Mouse (Mus musculus): ENCODE results near the gene Efcab6. TPM values are rescaled to one million over a fixed set of nuclear protein-coding genes. Genes with fewer than 3 reads are reported as not detected.

The Efcab6 gene
- polyA plus RNA-seq, 1 experiment from 2014 or later, result not detected

DNA sequence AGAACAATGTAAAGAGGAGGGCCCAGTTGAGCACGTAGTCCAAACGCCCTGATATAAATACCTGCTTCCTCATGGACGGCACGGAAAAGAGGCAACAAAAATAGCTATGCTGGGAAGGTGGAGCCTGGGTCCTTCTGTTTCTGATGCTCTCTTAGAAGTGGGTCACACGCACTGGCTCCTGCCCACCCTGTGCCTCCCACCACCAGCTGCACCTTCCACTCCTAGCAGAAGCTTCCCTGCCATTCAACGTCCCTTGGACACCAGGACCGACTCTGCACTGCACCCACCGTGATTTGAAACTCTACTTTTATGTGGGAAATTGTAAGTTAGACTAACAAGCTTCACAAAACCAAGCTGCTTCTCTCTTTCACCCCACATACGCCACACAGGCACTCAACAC is 12.8 kb downstream of the Efcab6 start:
- no peak overlapping the region for H3K27ac ChIP-seq (ENCODE audit: low read depth, low read length)
- no peaks in the 10 kb centered on the region for H3K4me1 ChIP-seq (replicated peaks; ENCODE audit: control insufficient read depth, insufficient read depth, low read length)
- no peaks in the 10 kb centered on the region for H3K36me3 ChIP-seq (ENCODE audit: control insufficient read depth, insufficient read depth, low read length)
- no peak overlapping the region for H3K4me2 ChIP-seq
- H3K27me3 ChIP-seq (replicated peaks; ENCODE audit: control insufficient read depth, insufficient read depth, low read length), result no peaks in the 10 kb centered on the region
- no peak for DNase-seq (ENCODE audit: low spot score)
- no peak for ATAC-seq (replicated peaks; ENCODE audit: low FRiP score)
- no peak overlapping the region for H3K4me3 ChIP-seq (ENCODE audit: low read depth, low read length)
- no peak overlapping the region for H3K9ac ChIP-seq (ENCODE audit: low read depth, low read length)
- WGBS, result 77% methylated on average over 9 of the region's 9 CpGs
- no peaks in the 10 kb centered on the region for H3K9me3 ChIP-seq (ENCODE audit: control insufficient read depth, low read length)

DNA sequence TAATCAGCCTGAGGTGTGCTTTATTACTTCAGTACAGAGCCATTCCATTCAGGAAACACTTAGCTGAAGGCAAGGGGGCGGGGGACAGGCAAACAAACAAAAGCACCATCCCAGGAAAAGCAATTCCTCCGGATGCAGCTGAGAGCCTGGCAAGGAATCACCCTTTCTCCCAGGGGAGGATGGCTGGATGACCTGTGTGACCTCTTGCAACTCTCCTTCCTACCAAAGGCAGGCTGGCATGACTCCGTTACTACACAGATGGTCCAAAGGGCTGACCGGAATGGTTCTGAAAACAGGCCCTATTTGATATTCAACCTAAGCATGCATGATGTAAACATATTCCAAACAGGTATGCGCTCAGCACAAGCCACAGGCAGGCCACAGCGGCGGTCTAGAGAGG is 15.6 kb downstream of the Efcab6 start:
- H3K4me2 ChIP-seq, result no peak overlapping the region
- no peak overlapping the region for H3K4me3 ChIP-seq (ENCODE audit: low read depth, low read length)
- no peaks in the 10 kb centered on the region for H3K4me1 ChIP-seq (replicated peaks; ENCODE audit: control insufficient read depth, insufficient read depth, low read length)
- ATAC-seq (replicated peaks; ENCODE audit: low FRiP score), result no peak
- 71% methylated on average over 7 of the region's 7 CpGs for WGBS
- H3K9me3 ChIP-seq (ENCODE audit: control insufficient read depth, low read length), result no peaks in the 10 kb centered on the region
- H3K27me3 ChIP-seq (replicated peaks; ENCODE audit: control insufficient read depth, insufficient read depth, low read length), result no peaks in the 10 kb centered on the region
- no peak overlapping the region for H3K9ac ChIP-seq (ENCODE audit: low read depth, low read length)
- DNase-seq (ENCODE audit: low spot score), result no peak
- H3K36me3 ChIP-seq (ENCODE audit: control insufficient read depth, insufficient read depth, low read length), result no peaks in the 10 kb centered on the region
- no peak overlapping the region for H3K27ac ChIP-seq (ENCODE audit: low read depth, low read length)

- Histone ChIP-seq H3K9ac (ENCODE audit: low read depth, low read length) (no peak overlapping the region), H3K9me3 (ENCODE audit: control insufficient read depth, low read length) (no peaks in the 10 kb centered on the region), H3K27ac (ENCODE audit: low read depth, low read length) (no peak overlapping the region), H3K4me1 (replicated peaks; ENCODE audit: control insufficient read depth, insufficient read depth, low read length) (no peaks in the 10 kb centered on the region), H3K4me2 (no peak overlapping the region), H3K27me3 (replicated peaks; ENCODE audit: control insufficient read depth, insufficient read depth, low read length) (no peaks in the 10 kb centered on the region), H3K4me3 (ENCODE audit: low read depth, low read length) (no peak overlapping the region), H3K36me3 (ENCODE audit: control insufficient read depth, insufficient read depth, low read length) (no peaks in the 10 kb centered on the region)
- WGBS, result 80% methylated on average over 6 of the region's 6 CpGs
- DNase-seq (ENCODE audit: low spot score), result no peak
- ATAC-seq (replicated peaks; ENCODE audit: low FRiP score), result no peak
Observed at GRCm38 (mm10) chr15:84045562-84045961, 19.6 kb downstream of the Efcab6 start.

GRCm38 (mm10) chr15:84037067-84037466 is 28.1 kb downstream of the Efcab6 start:
- no peak for DNase-seq (ENCODE audit: low spot score)
- 89% methylated on average over 5 of the region's 5 CpGs for WGBS
- Histone ChIP-seq H3K4me2 (no peak overlapping the region), H3K9me3 (ENCODE audit: control insufficient read depth, low read length) (no peaks in the 10 kb centered on the region), H3K36me3 (ENCODE audit: control insufficient read depth, insufficient read depth, low read length) (no peaks in the 10 kb centered on the region), H3K27me3 (replicated peaks; ENCODE audit: control insufficient read depth, insufficient read depth, low read length) (no peaks in the 10 kb centered on the region), H3K4me1 (replicated peaks; ENCODE audit: control insufficient read depth, insufficient read depth, low read length) (no peaks in the 10 kb centered on the region), H3K27ac (ENCODE audit: low read depth, low read length) (no peak overlapping the region), H3K9ac (ENCODE audit: low read depth, low read length) (no peak overlapping the region), H3K4me3 (ENCODE audit: low read depth, low read length) (no peak overlapping the region)
- ATAC-seq (replicated peaks; ENCODE audit: low FRiP score), result no peak

DNA sequence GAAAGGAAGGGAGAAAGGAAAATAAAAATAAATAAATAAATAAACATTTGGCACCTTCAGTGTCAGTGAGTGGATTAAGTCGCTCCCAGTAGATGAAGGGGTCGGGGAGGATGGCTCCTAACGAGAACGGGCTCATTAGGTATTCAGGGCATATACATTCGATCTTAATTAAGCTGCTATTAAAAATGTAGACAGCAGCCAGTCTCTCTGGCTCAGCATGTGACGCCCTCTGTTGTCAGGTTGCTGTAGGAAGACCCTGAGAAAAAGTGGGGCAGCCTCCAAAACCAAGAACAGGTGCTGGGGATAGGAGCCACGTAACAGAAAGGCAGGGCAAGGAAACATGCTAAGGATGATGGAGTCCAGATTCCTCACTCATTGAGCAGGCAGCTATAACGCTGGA is 39.5 kb downstream of the Efcab6 start:
- Histone ChIP-seq H3K27ac (ENCODE audit: low read depth, low read length) (no peak overlapping the region), H3K27me3 (replicated peaks; ENCODE audit: control insufficient read depth, insufficient read depth, low read length) (no peaks in the 10 kb centered on the region), H3K36me3 (ENCODE audit: control insufficient read depth, insufficient read depth, low read length) (no peaks in the 10 kb centered on the region), H3K9me3 (ENCODE audit: control insufficient read depth, low read length) (no peaks in the 10 kb centered on the region), H3K4me3 (ENCODE audit: low read depth, low read length) (no peak overlapping the region), H3K4me2 (no peak overlapping the region), H3K4me1 (replicated peaks; ENCODE audit: control insufficient read depth, insufficient read depth, low read length) (no peaks in the 10 kb centered on the region), H3K9ac (ENCODE audit: low read depth, low read length) (no peak overlapping the region)
- WGBS, result 70% methylated on average over 8 of the region's 8 CpGs
- ATAC-seq (replicated peaks; ENCODE audit: low FRiP score) (no peak), DNase-seq (ENCODE audit: low spot score) (no peak)

- H3K4me3 ChIP-seq (ENCODE audit: low read depth, low read length), result no peak overlapping the region
- WGBS, result 73% methylated on average over 6 of the region's 6 CpGs
- no peak for ATAC-seq (replicated peaks; ENCODE audit: low FRiP score)
Observed at GRCm38 (mm10) chr15:84024851-84025250, 40.3 kb downstream of the Efcab6 start.

GRCm38 (mm10) chr15:84009366-84010083 is 55.7 kb downstream of the Efcab6 start:
- DNase-seq (ENCODE audit: low spot score) (no peak), ATAC-seq (replicated peaks; ENCODE audit: low FRiP score) (no peak)
- Histone ChIP-seq H3K27me3 (replicated peaks; ENCODE audit: control insufficient read depth, insufficient read depth, low read length) (no peaks in the 10 kb centered on the region), H3K27ac (ENCODE audit: low read depth, low read length) (no peak overlapping the region), H3K9ac (ENCODE audit: low read depth, low read length) (no peak overlapping the region), H3K9me3 (ENCODE audit: control insufficient read depth, low read length) (no peaks in the 10 kb centered on the region), H3K4me2 (no peak overlapping the region), H3K4me1 (replicated peaks; ENCODE audit: control insufficient read depth, insufficient read depth, low read length) (no peaks in the 10 kb centered on the region), H3K36me3 (ENCODE audit: control insufficient read depth, insufficient read depth, low read length) (no peaks in the 10 kb centered on the region), H3K4me3 (ENCODE audit: low read depth, low read length) (no peak overlapping the region)
- 53% methylated on average over 17 of the region's 17 CpGs for WGBS

More at GRCm38 (mm10) chr15:84024851-84025250, 40.3 kb downstream of the Efcab6 start:
- Histone ChIP-seq H3K27me3 (replicated peaks; ENCODE audit: control insufficient read depth, insufficient read depth, low read length) (no peaks in the 10 kb centered on the region), H3K9me3 (ENCODE audit: control insufficient read depth, low read length) (no peaks in the 10 kb centered on the region), H3K36me3 (ENCODE audit: control insufficient read depth, insufficient read depth, low read length) (no peaks in the 10 kb centered on the region), H3K4me2 (no peak overlapping the region), H3K4me1 (replicated peaks; ENCODE audit: control insufficient read depth, insufficient read depth, low read length) (no peaks in the 10 kb centered on the region), H3K27ac (ENCODE audit: low read depth, low read length) (no peak overlapping the region), H3K9ac (ENCODE audit: low read depth, low read length) (no peak overlapping the region)
- no peak for DNase-seq (ENCODE audit: low spot score)

DNA sequence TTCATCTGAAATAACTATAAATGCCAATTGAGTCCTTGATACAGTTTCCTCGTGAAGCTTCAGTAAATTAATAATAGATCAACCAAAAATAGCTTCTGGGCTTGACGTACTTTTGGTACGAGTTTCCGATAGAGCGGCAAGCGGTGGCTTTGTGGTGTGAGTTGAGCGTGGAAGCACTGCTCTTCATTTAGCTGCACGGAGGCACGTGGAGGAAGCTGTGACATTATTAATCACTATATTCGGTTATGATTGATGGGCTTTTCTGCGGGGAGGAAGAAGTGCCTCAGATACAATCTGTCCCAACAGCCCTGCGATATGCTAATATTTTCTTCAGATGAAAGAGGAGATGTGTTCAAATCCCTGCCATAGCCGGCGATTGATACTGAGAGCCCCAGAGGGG is 60.9 kb downstream of the Efcab6 start:
- Histone ChIP-seq H3K9ac (ENCODE audit: low read depth, low read length) (no peak overlapping the region), H3K9me3 (ENCODE audit: control insufficient read depth, low read length) (no peaks in the 10 kb centered on the region), H3K27me3 (replicated peaks; ENCODE audit: control insufficient read depth, insufficient read depth, low read length) (no peaks in the 10 kb centered on the region), H3K4me3 (ENCODE audit: low read depth, low read length) (no peak overlapping the region), H3K4me2 (no peak overlapping the region), H3K4me1 (replicated peaks; ENCODE audit: control insufficient read depth, insufficient read depth, low read length) (no peaks in the 10 kb centered on the region), H3K27ac (ENCODE audit: low read depth, low read length) (no peak overlapping the region), H3K36me3 (ENCODE audit: control insufficient read depth, insufficient read depth, low read length) (no peaks in the 10 kb centered on the region)
- no peak for DNase-seq (ENCODE audit: low spot score)
- WGBS, result 87% methylated on average over 14 of the region's 14 CpGs
- ATAC-seq (replicated peaks; ENCODE audit: low FRiP score), result no peak

- Histone ChIP-seq H3K4me3 (ENCODE audit: low read depth, low read length) (no peak overlapping the region), H3K4me2 (no peak overlapping the region), H3K27ac (ENCODE audit: low read depth, low read length) (no peak overlapping the region), H3K36me3 (ENCODE audit: control insufficient read depth, insufficient read depth, low read length) (no peaks in the 10 kb centered on the region), H3K9me3 (ENCODE audit: control insufficient read depth, low read length) (no peaks in the 10 kb centered on the region), H3K9ac (ENCODE audit: low read depth, low read length) (no peak overlapping the region), H3K27me3 (replicated peaks; ENCODE audit: control insufficient read depth, insufficient read depth, low read length) (no peaks in the 10 kb centered on the region; the same call in 1 of the 2 replicates), H3K4me1 (replicated peaks; ENCODE audit: control insufficient read depth, insufficient read depth, low read length) (no peaks in the 10 kb centered on the region)
- no peak for DNase-seq (ENCODE audit: low spot score)
- WGBS, result 70% methylated on average over 3 of the region's 3 CpGs
- no peak for ATAC-seq (replicated peaks; ENCODE audit: low FRiP score)
Observed at GRCm38 (mm10) chr15:83999071-83999470, 66.1 kb downstream of the Efcab6 start.
